Mouse (Mus musculus) embryonic facial prominence, embryonic 15.5 days (tissue): ENCODE results near the gene Mmel1. TPM values are rescaled to one million over a fixed set of nuclear protein-coding genes. Genes with fewer than 3 reads are reported as not detected.
A peak's percentile ranks its signal among the peaks of the same experiment; 100 is the strongest.

Source experiments
- ATAC-seq: fragments of 200-750 bp; cut with Nextera tagmentation; 2 replicates; pipeline ENCODE4 v1.8.0; 2017; ENCODE audit warnings: low read depth, moderate TSS enrichment; ENCODE audit not compliant: insufficient number of reproducible peaks, low FRiP score, low TSS enrichment
- H3K27ac ChIP-seq: fragments of 300-500 bp; sonication (generic); replicated peaks from 2 replicates; pipeline ENCODE4 v1.5.1; 2015; ENCODE audit warnings: mild to moderate bottlenecking, inconsistent platforms
- H3K27me3 ChIP-seq: fragments of 300-500 bp; sonication (generic); 2 replicates; pipeline ENCODE4 v1.6.1; 2015; ENCODE audit warnings: inconsistent platforms
- H3K36me3 ChIP-seq: fragments of 300-500 bp; sonication (generic); 2 replicates; pipeline ENCODE4 v1.6.1; 2015; ENCODE audit warnings: mild to moderate bottlenecking, inconsistent platforms
- H3K4me1 ChIP-seq: fragments of 300-500 bp; sonication (generic); 2 replicates; pipeline ENCODE4 v1.6.1; 2015; ENCODE audit warnings: inconsistent platforms
- H3K4me2 ChIP-seq: fragments of 300-500 bp; sonication (generic); replicated peaks from 2 replicates; pipeline ENCODE4 v1.6.1; 2015; ENCODE audit warnings: mild to moderate bottlenecking, inconsistent platforms
- H3K4me3 ChIP-seq: fragments of 300-500 bp; sonication (generic); replicated peaks from 2 replicates; pipeline ENCODE4 v1.5.1; 2015; ENCODE audit warnings: mild to moderate bottlenecking, inconsistent platforms
- H3K9ac ChIP-seq: fragments of 300-500 bp; sonication (generic); 2 replicates; pipeline ENCODE4 v1.6.1; 2015; ENCODE audit warnings: inconsistent platforms
- H3K9me3 ChIP-seq: fragments of 300-500 bp; sonication (generic); replicated peaks from 2 replicates; pipeline ENCODE4 v1.6.1; 2016; ENCODE audit warnings: inconsistent platforms
- WGBS: fragments of 180-500 bp; shearing (Covaris S2); methylation state at CpG from one replicate; pipeline ENCODE4 v1.1.7; 2015; 5-methylcytosine and 5-hydroxymethylcytosine counted together
- polyA plus RNA-seq: library from polyadenylated mRNA; unstranded; fragments of >200 nt; fragmentation: Nextera tagmentation; extraction: Ambion mirVana; gene quantifications from 2 replicates; pipeline ENCODE4 v1.2.1, GENCODE M21; 2015

The Mmel1 gene
- polyA plus RNA-seq, 1 experiment from 2014 or later, result 0.57 TPM

- WGBS, result 61% methylated on average over 13 of the region's 13 CpGs
- Histone ChIP-seq H3K4me3 (no peak overlapping the region), H3K27ac (no peak overlapping the region), H3K4me1 (peaks cover 6% of the 10 kb centered on the region; the same call in 1 of the 2 replicates), H3K9ac (no peak overlapping the region), H3K4me2 (no peak overlapping the region), H3K36me3 (no peaks in the 10 kb centered on the region), H3K27me3 (0 out of 2 replicates have a peak, but pooled peaks cover 4% of the 10 kb centered on the region), H3K9me3 (no peaks in the 10 kb centered on the region)
- 0 out of 2 replicates have a peak, but pooled peaks have one; percentile 32 for ATAC-seq
Measured at GRCm38 (mm10) chr4:154886876-154887592, 17.6 kb downstream of the Mmel1 start.

DNA sequence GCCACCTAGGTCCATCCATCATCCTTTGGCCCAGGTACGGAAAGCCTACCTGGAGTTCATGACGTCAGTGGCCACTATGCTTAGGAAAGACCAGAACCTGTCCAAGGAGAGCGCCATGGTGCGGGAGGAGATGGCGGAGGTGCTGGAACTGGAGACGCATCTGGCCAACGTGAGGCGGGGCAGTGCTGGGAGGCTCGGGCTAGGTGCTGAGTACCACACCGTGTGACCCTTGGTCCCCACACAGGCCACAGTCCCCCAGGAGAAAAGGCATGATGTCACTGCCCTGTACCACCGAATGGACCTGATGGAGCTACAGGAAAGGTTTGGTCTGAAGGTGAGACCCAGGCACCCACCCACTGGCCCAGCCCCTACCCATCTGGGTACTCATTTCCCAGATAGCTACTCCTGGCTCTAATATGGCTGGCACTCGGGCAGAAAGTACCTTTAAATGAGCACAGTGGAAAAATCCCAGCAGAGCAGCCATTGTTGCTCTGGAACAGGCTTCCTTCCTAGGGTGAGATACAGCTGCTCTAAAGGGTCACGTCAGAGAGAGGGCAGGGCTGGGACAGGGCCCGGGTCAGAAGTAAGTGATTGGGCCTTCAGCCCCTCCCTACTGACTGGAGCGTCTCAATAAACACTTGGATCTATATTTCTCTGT, 18.3 kb downstream of the Mmel1 start:
- H3K36me3 ChIP-seq, result no peaks in the 10 kb centered on the region
- H3K4me1 ChIP-seq, result peaks cover 6% of the 10 kb centered on the region; the same call in 1 of the 2 replicates
- H3K9me3 ChIP-seq, result no peaks in the 10 kb centered on the region
- H3K9ac ChIP-seq, result no peak overlapping the region
- no peak overlapping the region for H3K4me2 ChIP-seq
- WGBS, result 79% methylated on average over 15 of the region's 15 CpGs
- H3K4me3 ChIP-seq, result no peak overlapping the region
- H3K27me3 ChIP-seq, result 0 out of 2 replicates have a peak, but pooled peaks cover 4% of the 10 kb centered on the region
- H3K27ac ChIP-seq, result no peak overlapping the region
- no peak for ATAC-seq

DNA sequence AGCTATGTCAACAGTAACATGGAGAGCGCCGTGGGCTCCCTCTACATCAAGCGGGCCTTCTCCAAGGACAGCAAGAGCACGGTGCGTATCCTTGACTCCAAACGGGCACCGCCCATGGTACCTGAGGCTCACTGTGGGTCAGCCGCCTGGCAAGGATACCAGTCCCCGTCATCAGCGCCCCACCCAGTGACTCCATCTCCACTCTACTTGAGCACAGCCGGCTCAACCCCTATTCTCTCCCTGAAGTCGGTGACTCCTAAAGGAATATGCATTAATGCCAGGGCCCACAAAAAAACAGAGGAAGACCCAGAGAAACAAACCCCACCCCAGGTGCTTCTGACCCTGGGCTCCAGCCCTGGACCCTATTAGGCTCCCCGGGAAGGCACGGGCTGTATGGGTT, 21.5 kb downstream of the Mmel1 start:
- peaks cover 6% of the 10 kb centered on the region; the same call in 1 of the 2 replicates for H3K4me1 ChIP-seq

GRCm38 (mm10) chr4:154895549-154895948, 26.2 kb downstream of the Mmel1 start:
- Histone ChIP-seq H3K4me3 (no peak overlapping the region), H3K4me1 (peaks cover 27% of the 10 kb centered on the region), H3K9me3 (no peaks in the 10 kb centered on the region), H3K9ac (no peak overlapping the region), H3K27ac (no peak overlapping the region), H3K36me3 (0 out of 2 replicates have a peak, but pooled peaks cover 4% of the 10 kb centered on the region), H3K27me3 (no peaks in the 10 kb centered on the region), H3K4me2 (no peak overlapping the region)
- ATAC-seq, result no peak
- WGBS, result 74% methylated on average over 5 of the region's 5 CpGs

More for the DNA sequence above, 21.5 kb downstream of the Mmel1 start:
- no peak overlapping the region for H3K27ac ChIP-seq
- H3K9ac ChIP-seq, result no peak overlapping the region
- no peaks in the 10 kb centered on the region for H3K9me3 ChIP-seq
- ATAC-seq, result no peak
- H3K4me2 ChIP-seq, result no peak overlapping the region
- no peak overlapping the region for H3K4me3 ChIP-seq
- H3K27me3 ChIP-seq, result no peaks in the 10 kb centered on the region
- no peaks in the 10 kb centered on the region for H3K36me3 ChIP-seq
- 89% methylated on average over 14 of the region's 14 CpGs for WGBS

DNA sequence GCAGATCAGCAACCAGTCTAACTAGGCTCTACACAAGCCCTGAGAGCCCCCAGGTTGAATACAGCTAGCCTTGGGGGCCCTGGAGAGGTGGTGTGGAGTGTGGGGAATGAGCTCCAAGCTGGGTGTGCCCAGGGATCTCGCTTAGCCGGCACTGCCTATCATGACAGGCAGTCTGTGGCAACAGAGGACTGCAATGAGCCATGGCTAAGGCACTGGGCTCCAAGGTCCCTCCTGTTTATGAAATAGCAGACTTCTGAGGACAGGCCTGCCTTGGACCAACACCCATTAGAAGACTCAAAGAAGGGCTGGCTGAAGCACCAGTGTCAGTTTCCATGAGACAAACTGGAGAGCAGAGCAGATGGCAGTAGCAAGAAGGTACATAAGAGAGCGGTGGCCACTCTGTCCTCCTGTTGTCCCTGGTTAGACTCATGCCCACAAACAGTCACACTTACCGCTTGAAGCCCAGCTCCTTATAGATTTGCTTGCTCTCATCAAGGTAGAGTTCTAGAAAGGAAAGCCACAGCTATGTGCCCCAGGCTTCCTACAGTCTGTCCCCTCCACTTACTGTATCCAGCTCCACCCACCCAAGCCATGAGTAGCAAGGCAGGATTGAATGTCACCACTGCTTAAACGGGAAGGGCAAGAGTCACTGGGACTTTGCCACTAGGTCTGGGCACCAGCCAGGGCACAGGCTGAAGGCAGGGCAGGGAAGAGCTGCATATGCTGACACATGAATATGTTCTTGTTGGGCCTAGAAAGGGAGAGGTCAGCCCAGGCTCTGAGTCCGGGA, 28.5 kb downstream of the Mmel1 start:
- Histone ChIP-seq H3K9me3 (no peaks in the 10 kb centered on the region), H3K4me3 (peak overlapping the region; percentile 64), H3K27me3 (no peaks in the 10 kb centered on the region), H3K4me2 (peak overlapping the region; percentile 93), H3K4me1 (peaks cover 27% of the 10 kb centered on the region), H3K9ac (peak overlapping the region; percentile 68), H3K27ac (no peak overlapping the region), H3K36me3 (0 out of 2 replicates have a peak, but pooled peaks cover 4% of the 10 kb centered on the region)
- 58% methylated on average over 6 of the region's 6 CpGs for WGBS
- ATAC-seq, result no peak

GRCm38 (mm10) chr4:154898506-154899446, 29.4 kb downstream of the Mmel1 start, which contains the start of gene Fam213b:
TSS of gene Fam213b (minus strand) at chr4:154899135.
- H3K27me3 ChIP-seq, result no peaks in the 10 kb centered on the region
- peak within 1 kb of the TSS; percentile 68 for H3K9ac ChIP-seq
- peak; percentile 94 for ATAC-seq
- peaks cover 27% of the 10 kb centered on the region for H3K4me1 ChIP-seq
- 4% methylated on average over 43 of the region's 43 CpGs for WGBS
- H3K4me3 ChIP-seq, result peak within 1 kb of the TSS; percentile 64
- peak within 1 kb of the TSS; percentile 93 for H3K4me2 ChIP-seq
- H3K36me3 ChIP-seq, result 0 out of 2 replicates have a peak, but pooled peaks cover 4% of the 10 kb centered on the region
- H3K27ac ChIP-seq, result peak within 1 kb of the TSS; percentile 75
- no peaks in the 10 kb centered on the region for H3K9me3 ChIP-seq

DNA sequence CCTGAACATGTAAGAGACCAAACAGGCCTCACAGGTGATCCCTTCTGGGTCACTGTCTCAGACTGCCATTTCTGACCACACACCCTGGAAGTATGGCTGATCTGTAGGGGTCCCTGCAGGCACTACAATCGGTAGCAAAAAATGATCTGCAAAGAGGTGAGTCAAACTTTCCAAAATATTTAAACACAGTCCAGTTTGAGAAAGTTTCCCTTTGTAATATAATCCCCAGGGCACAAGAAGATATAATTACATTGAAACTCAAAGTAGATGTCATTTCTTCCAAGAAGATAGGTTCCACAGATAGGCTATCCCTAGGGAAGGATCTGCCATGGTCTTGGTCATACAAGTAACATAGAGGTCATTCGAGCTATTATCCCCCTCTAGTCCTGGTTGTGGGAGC, 33.0 kb downstream of the Mmel1 start:
- no peaks in the 10 kb centered on the region for H3K27me3 ChIP-seq
- no peak overlapping the region for H3K9ac ChIP-seq
- no peak overlapping the region for H3K4me3 ChIP-seq
- no peaks in the 10 kb centered on the region for H3K9me3 ChIP-seq
- peaks cover 25% of the 10 kb centered on the region for H3K4me1 ChIP-seq
- no peak overlapping the region for H3K27ac ChIP-seq
- H3K4me2 ChIP-seq, result no peak overlapping the region
- WGBS, result 84% methylated on average over 2 of the region's 2 CpGs
- no peaks in the 10 kb centered on the region for H3K36me3 ChIP-seq
- no peak for ATAC-seq

DNA sequence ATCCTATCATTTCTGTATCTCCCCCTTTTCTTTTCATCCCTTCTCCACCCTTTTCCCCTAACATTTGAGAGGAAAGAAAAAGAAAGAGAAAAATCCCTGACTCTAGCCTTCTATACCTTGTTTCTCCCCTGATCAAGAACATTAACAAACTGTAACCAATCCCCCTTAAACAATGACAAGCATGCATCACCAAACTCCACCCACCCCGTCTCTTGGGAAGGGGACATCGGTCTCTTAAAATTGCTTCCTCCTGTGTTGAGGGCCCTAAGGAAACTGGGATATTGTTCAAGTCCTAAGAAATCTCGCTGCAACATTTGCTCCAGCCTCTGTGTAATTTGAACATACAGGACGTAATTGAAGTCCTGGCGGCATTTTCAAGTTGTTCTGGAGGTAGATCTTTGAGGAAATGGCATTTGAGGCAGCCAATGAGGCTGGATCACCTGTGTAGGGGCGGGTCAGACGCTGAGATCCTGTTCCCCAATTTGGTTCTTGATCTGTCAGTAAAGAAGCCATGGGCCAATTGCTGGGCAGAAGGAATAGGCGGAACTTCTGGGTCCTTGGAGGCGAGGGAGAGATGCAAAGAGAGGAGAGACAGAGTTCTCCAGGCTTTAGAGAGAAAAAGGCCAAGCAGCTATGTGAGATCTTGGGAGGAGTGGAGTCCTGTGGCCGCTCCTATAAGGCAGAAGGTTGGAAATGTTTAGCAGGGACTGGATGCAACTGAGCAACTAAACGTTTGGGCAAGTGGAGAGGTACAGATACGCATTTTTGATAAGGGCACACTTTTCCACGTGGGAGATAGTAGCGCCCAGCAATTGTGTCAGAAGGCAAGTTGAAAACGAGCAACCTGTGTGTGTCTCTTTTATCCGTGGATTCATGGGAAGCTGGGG, 35.0 kb downstream of the Mmel1 start:
- ATAC-seq, result peak; percentile 93
- Histone ChIP-seq H3K27ac (peak overlapping the region; percentile 58), H3K36me3 (no peaks in the 10 kb centered on the region), H3K4me2 (peak overlapping the region; percentile 70), H3K4me3 (peak overlapping the region; percentile 43), H3K9me3 (no peaks in the 10 kb centered on the region), H3K4me1 (peaks cover 13% of the 10 kb centered on the region), H3K27me3 (no peaks in the 10 kb centered on the region), H3K9ac (peak overlapping the region; percentile 31)
- WGBS, result under 1% methylated on average over 16 of the region's 16 CpGs

GRCm38 (mm10) chr4:154907833-154908232, 38.4 kb downstream of the Mmel1 start:
- 36% methylated on average over 17 of the region's 17 CpGs for WGBS
- Histone ChIP-seq H3K4me3 (no peak overlapping the region), H3K36me3 (no peaks in the 10 kb centered on the region), H3K27me3 (no peaks in the 10 kb centered on the region), H3K27ac (peak overlapping the region; percentile 59), H3K4me2 (peak overlapping the region; percentile 19), H3K9ac (no peak overlapping the region), H3K9me3 (no peaks in the 10 kb centered on the region), H3K4me1 (peaks cover 16% of the 10 kb centered on the region)
- ATAC-seq, result no peak
